Mouse (Mus musculus): ENCODE data around the gene Trim46.
A peak's percentile ranks its signal among the peaks of the same experiment; 100 is the strongest.

Gene Trim46

DNA sequence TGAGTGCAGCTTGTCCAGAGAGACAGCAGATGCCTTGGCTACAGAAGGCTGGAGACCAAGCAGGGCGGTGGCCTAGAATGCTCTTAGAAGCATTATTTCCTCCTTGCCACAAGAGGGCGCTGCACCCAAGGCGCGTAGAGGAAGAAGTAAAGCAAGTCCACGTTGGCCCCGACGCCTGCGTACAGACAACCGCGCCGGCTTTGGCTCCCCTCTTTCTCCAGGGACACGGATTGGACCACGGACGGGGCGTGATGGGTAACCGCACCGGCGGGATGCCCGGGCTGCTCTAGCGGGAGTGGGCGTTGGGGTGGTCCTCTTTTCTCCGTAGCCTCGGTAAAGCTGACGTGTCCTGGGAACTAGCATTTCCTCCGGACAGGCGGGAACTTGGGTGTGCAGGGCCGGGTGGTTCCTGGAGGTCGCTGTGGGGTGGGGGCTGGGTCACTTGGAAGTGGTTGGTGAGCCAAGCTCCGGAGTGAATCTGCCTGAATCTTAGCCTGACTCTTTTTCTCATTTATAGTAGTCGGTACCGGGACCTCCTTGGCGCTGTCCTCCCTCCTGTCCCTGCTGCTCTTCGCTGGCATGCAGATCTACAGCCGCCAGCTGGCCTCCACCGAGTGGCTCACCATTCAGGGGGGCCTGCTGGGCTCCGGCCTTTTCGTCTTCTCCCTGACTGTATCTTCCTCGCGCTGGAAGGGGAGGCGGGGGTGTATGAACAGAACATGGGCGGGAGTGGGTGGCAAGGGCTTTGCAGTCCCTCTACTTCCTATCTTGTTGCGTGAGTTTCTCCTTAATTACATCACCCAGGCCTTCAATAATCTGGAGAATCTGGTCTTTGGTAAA lies at the start of gene Trim46:
Gene Trim46 (minus strand): TSS at position 49 of the 840 bp plus-strand sequence.
- DNase-seq = peak; percentile 91

GRCm38 (mm10) chr3:89295685-89296230 lies 49.6 kb upstream of the Trim46 start:
- peak; percentile 54 for DNase-seq

GRCm38 (mm10) chr3:89294195-89294594 lies 48.1 kb upstream of the Trim46 start:
- DNase-seq = no peak

DNA sequence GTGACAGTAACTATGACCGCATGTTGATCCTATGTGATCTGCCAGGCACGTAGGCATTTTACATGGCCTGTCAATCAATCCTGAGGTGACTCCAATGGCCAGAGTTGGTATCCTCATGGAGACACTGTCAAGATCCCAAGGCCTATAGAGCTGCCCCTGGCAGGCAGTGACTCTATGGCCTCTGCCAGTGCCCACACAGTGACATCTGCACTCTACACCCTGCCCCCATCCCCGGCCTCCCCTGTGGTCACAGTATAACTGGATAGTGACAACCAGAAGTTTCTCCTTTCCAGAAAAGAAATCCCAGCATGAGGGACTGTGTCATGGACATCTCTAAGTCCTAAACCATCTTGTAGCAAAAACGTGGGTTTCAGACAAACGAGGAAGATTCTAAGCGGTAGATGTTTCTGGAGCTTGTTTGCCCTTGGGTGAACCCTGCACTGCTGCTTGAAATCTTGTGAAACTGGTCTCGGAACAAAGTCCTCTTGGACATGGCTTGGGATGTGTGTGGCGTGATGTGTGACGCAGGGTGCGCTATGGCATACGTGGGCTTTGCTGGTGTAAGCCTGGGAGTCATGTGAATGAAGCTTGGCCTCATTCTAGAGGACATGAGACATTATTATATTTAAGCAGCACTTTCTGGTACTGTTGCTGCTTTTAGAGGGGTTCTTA lies 47.3 kb upstream of the Trim46 start:
- DNase-seq = no peak

DNA sequence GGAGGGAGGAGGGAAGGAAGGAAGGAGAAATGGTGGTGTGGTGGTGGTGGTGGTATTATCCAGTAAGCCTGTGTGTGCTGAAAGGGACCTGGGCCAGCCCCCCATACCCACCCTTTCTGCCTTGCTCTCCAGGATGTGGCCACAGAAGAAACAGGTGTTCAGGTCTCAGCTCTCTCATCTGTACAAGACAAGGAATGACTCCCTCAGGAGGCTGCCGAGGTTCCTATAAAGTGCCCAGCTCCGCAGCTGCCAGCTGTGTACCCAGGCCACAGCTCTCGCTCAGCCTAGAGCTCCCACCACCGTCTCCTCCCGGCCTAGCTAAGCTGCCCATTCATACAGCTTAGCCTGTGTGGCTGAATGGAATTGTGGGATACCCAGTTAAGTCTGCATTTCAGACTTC lies 46.2 kb upstream of the Trim46 start:
- DNase-seq = no peak

DNA sequence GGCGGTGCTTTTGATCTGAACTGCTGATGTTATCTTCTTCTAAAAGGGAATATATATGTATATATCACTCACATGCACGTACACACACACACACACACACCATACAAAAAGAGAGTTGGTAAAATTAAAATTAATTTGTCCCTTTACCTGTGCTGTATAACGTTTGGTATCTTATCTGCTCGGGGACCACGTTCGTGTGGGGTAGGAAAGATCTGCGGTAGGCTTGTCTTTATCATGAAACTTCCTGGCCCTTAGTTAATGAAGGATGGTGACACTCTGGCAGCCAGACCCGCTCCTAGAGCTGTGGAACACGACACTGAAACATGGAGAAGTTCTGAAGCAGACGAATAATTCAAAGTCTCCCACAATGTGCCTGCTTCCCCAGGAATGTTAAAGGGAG lies 45.8 kb upstream of the Trim46 start:
- no peak for DNase-seq

- no peak for DNase-seq
These were observed 42.4 kb upstream of the Trim46 start for GRCm38 (mm10) chr3:89288503-89288928.

GRCm38 (mm10) chr3:89287286-89287685 lies 41.2 kb upstream of the Trim46 start:
- no peak for DNase-seq

GRCm38 (mm10) chr3:89285526-89285925 lies 39.4 kb upstream of the Trim46 start:
- DNase-seq = no peak

GRCm38 (mm10) chr3:89284261-89284660 lies 38.2 kb upstream of the Trim46 start:
- no peak for DNase-seq

GRCm38 (mm10) chr3:89282291-89282643 lies 36.2 kb upstream of the Trim46 start:
- DNase-seq = no peak

- DNase-seq = peak; percentile 80
These were observed 35.6 kb upstream of the Trim46 start for GRCm38 (mm10) chr3:89281579-89282290.

DNA sequence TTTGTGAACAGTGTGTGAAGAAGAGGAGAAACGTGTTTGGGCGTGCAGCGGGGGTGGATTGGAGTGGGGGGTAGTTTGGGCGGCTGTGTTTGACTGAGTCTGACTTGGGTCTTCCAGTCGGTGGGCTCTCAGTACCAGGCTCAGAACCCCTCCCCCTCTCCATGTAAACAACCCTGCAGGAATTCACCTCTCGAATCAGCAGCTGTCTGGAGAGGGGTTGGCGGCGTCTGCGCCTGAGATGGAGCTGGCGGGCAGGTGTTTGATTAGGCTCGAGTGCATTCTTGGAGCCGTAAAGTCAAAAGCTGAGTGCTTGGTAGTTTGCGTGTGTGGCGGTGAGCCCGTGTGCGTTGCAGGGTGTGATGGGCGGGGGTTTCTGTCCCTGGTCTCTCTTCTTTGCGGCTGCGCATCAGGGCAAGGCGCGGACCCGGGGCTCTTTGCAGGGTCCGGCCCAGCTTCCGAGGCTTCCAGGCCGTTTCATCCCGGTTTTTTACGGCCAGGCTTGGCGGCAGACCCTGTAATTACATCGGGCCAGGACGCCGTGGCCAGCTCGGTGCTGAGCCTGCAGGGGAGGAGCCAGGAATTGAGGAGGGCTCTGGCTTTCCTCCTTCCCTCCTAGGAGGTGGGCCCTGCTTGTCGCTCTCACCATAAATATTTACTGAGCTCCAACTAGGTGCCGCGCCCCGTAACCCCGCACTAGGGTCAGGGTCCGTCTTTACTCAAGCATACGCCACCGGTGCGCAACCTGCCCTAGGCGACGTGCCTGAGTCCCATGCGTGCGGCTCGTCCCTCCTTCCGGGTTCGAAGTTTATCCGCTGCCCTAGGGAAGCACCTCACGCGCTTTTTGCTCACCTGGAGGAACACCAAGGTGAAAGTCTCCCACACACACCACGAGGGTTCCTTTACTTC lies 34.8 kb upstream of the Trim46 start, which contains the start of gene Efna1:
Gene Efna1 (minus strand): TSS at position 537 of the 906 bp plus-strand sequence.
- peak; percentile 57 for DNase-seq

GRCm38 (mm10) chr3:89280050-89280605 lies 34.0 kb upstream of the Trim46 start:
- DNase-seq = peak; percentile 85

DNA sequence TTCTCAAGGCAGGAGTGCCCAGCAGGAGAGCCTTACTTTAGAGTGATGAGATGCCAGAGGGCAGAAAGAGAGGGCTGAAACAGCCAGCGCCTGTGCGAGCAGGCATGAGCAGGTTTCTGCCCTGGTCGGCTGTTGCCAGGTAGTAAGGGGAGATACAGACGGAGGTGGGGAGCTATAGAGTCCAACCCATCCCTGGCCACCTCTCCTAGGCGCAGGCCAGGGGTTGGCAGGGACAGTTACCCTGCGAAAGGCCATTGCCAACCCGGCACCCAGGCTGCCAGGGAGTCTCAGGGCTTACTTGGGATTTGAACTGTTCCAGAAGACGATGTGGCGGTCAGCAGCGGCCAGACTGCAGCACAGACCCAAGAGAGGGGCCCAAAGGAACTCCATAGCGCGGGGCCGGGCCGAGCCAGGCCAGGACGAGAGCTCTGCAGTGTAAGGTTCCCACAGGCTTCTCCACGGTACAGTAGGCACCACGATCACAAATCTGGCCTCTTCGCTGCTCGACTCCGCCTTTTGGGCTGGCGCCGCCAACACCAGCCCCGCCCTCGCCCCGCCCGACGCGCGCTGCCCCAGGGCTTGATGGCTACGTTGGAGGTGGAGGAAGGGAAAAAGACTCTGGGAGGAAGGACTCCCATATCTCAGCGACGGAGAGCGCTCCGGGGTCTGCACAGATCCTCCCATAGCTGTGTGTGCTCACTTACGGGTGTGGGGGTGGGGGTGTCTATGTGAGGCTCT lies 33.2 kb upstream of the Trim46 start:
- DNase-seq = peak; percentile 89

GRCm38 (mm10) chr3:89278643-89279042 lies 32.5 kb upstream of the Trim46 start:
- DNase-seq = no peak

- DNase-seq = no peak
These were observed 32.0 kb upstream of the Trim46 start for GRCm38 (mm10) chr3:89278107-89278506.

DNA sequence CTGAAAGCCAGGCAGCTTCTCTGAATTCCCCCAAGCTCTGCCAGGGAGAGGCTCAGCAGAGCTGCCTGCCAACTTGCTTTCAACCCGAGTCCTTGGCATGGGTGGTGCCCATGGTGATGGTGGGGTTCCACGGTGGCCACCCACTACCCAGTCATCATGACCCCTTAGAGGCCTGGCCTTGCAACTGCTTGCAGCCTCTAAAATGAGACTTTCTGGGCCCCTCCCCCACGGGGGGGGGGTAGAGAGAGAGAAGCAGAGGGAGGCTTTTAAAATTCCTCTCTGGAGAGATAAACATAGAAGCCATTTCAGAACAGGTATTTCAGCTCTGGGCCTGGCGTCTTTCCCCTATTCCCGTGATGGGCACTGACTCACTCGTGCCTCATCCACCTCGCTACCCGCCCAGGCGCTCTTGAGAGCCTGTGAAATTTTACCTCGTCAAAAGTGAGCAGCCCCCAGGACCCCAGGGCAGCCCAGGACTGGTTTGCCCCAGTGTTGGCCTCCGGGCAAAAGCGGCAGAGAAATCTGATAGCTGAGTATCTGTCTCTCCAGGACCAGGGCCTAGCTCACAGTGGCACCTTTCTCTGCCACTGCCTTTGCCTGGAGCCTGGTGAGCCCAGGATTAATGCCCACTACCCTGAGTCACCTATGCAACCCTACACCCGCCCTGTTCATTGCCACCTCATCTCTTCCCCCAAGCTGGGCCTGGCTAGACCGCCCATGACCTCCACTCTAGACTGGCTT lies 31.3 kb upstream of the Trim46 start:
- DNase-seq = no peak

GRCm38 (mm10) chr3:89276061-89276460 lies 30.0 kb upstream of the Trim46 start:
- DNase-seq = no peak

- no peak for DNase-seq
These were observed 25.7 kb upstream of the Trim46 start for GRCm38 (mm10) chr3:89271760-89272159.
